In the genomic region with DNA sequence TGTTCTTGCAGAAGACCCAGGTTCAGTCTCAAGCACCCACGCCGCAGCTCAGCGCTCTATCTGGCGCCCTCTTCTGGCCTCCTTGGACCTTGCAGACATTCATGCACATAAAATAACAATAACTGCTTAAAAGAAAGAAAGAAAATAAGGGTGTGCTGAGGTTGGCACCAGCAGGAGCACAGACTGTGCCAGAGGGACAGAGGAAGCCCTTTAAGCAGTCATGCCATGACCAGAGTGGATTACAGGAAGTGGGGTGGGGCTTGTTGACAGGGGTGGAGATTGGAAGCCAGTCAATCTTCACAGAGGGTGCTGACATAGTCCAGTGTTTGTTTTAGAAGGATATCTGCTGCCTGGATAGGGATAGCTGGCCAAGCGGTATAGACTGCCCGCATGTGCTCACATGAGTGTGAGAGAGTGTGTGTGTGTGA, we compare ENCODE assay signal across 8 mouse cellular contexts. TPM values are rescaled to one million over a fixed set of nuclear protein-coding genes. Genes with fewer than 3 reads are reported as not detected.
DNase-seq lines count a peak whose midpoint lies in the region; ATAC-seq lines count a peak whose summit lies in the region.

No protein-coding gene starts in this region.

- H3K27me3 ChIP-seq in hindbrain, embryonic 11.5 days (ENCODE audit: control insufficient read depth, insufficient read depth, low read length): no peaks in the 10 kb centered on the region
- no peaks in the 10 kb centered on the region for H3K27me3 ChIP-seq in hindbrain, embryonic 16.5 days (replicated peaks; ENCODE audit: control insufficient read depth, insufficient read depth, low read length)

- H3K9me3 ChIP-seq in hindbrain, embryonic 11.5 days (ENCODE audit: control insufficient read depth, low read length): no peaks in the 10 kb centered on the region
- no peaks in the 10 kb centered on the region for H3K9me3 ChIP-seq in hindbrain, embryonic 16.5 days (ENCODE audit: control insufficient read depth, low read length)

- ATAC-seq in hindbrain, embryonic 11.5 days (ENCODE audit: low FRiP score): no peak
- ATAC-seq in hindbrain, embryonic 16.5 days: no peak

- H3K4me2 ChIP-seq in hindbrain, embryonic 11.5 days (replicated peaks; ENCODE audit: low read depth, low read length): no peak overlapping the region
- H3K4me2 ChIP-seq in hindbrain, embryonic 16.5 days (ENCODE audit: low read length): no peak overlapping the region

- H3K9ac ChIP-seq in hindbrain, embryonic 11.5 days (ENCODE audit: low read depth, low read length): no peak overlapping the region
- H3K9ac ChIP-seq in hindbrain, embryonic 16.5 days (ENCODE audit: low read depth, low read length): no peak overlapping the region

- H3K36me3 ChIP-seq in hindbrain, embryonic 11.5 days (ENCODE audit: control insufficient read depth, insufficient read depth, low read length): no peaks in the 10 kb centered on the region
- H3K36me3 ChIP-seq in hindbrain, embryonic 16.5 days (ENCODE audit: control insufficient read depth, insufficient read depth, low read length): no peaks in the 10 kb centered on the region

- H3K4me3 ChIP-seq in hindbrain, embryonic 11.5 days (ENCODE audit: low read depth, low read length): no peak overlapping the region
- H3K4me3 ChIP-seq in hindbrain, embryonic 16.5 days (ENCODE audit: low read length): no peak overlapping the region

- no peak overlapping the region for H3K27ac ChIP-seq in hindbrain, embryonic 11.5 days (ENCODE audit: low read depth, low read length)
- no peak overlapping the region for H3K27ac ChIP-seq in hindbrain, embryonic 16.5 days (ENCODE audit: low read depth, low read length)

- peak; percentile 36 for DNase-seq in hindbrain, embryonic 11.5 days (ENCODE audit: low spot score)
- peak; percentile 66 for DNase-seq in R1 (ENCODE audit: low read depth, low spot score)
- peak; percentile 36 to 49 for DNase-seq in kidney, adult 8-10 months
- peak; percentile 65 to 75 for DNase-seq in lung, postnatal 4 days
- no peak for DNase-seq in neural tube, embryonic 10.5 days (ENCODE audit: extremely low spot score, low spot score)
- DNase-seq in layer of hippocampus, postnatal 10 days (ENCODE audit: low spot score in 2 of 2): no peak
- no peak for DNase-seq in gastrocnemius, adult 8-10 months (ENCODE audit: low spot score in 2 of 2)

- H3K4me1 ChIP-seq in hindbrain, embryonic 11.5 days (replicated peaks; ENCODE audit: control insufficient read depth, insufficient read depth, low read length): no peaks in the 10 kb centered on the region
- no peaks in the 10 kb centered on the region for H3K4me1 ChIP-seq in hindbrain, embryonic 16.5 days (ENCODE audit: control insufficient read depth, insufficient read depth, low read depth, low read length)

- 66% methylated on average over 6 of the region's 6 CpGs for WGBS in hindbrain, embryonic 11.5 days
- 57% methylated on average over 6 of the region's 6 CpGs for WGBS in hindbrain, embryonic 16.5 days

RNA-seq across cellular contexts. Expression of a gene that starts 10.1 kb away (rescaled TPM):
- 23.6 and 24.8 TPM in 2 replicates for polyA plus RNA-seq in hindbrain, embryonic 11.5 days (2014; fragmentation: Nextera tagmentation; extraction: Ambion mirVana)
- polyA plus RNA-seq in hindbrain, embryonic 16.5 days (2015; fragmentation: Nextera tagmentation; extraction: Ambion mirVana): 14.9 and 15.1 TPM in 2 replicates
- total RNA-seq in layer of hippocampus, postnatal 10 days (2021): 1 to 10 TPM; 7.4 to 8.5 TPM
- total RNA-seq in gastrocnemius, adult 8-10 months (2022): 1 to 10 TPM in 1 of 4 experiments, under 1 TPM in 3; 0.48 to 1.1 (median 0.92) TPM

RNA-seq across cellular contexts. Expression of a gene that starts 10.3 kb away (rescaled TPM):
- 35.2 and 41.7 TPM in 2 replicates for polyA plus RNA-seq in hindbrain, embryonic 11.5 days (2014; fragmentation: Nextera tagmentation; extraction: Ambion mirVana)
- polyA plus RNA-seq in hindbrain, embryonic 16.5 days (2015; fragmentation: Nextera tagmentation; extraction: Ambion mirVana): 30.5 and 32.5 TPM in 2 replicates
- 10 to 100 TPM; 24.5 to 25.7 TPM for total RNA-seq in layer of hippocampus, postnatal 10 days (2021)
- total RNA-seq in gastrocnemius, adult 8-10 months (2022): 1 to 10 TPM; 4.6 to 7.4 (median 5.4) TPM

RNA-seq across cellular contexts. Expression of a gene that starts 52.6 kb away (rescaled TPM):
- 3.1 and 3.7 TPM in 2 replicates for polyA plus RNA-seq in hindbrain, embryonic 11.5 days (2014; fragmentation: Nextera tagmentation; extraction: Ambion mirVana)
- 3.3 and 3.9 TPM in 2 replicates for polyA plus RNA-seq in hindbrain, embryonic 16.5 days (2015; fragmentation: Nextera tagmentation; extraction: Ambion mirVana)
- total RNA-seq in layer of hippocampus, postnatal 10 days (2021): 1 to 10 TPM; 2.1 to 2.4 TPM
- total RNA-seq in gastrocnemius, adult 8-10 months (2022): 10 to 100 TPM in 1 of 4 experiments, 1 to 10 TPM in 3; 1.7 to 13.0 (median 3.2) TPM

Comparison
In these comparisons a context has a peak if more than half of its experiments do, and no peak if none do; other contexts are left out.
1. DNase-seq: peak in hindbrain, embryonic 11.5 days (single experiment), R1 (single experiment), kidney, adult 8-10 months (2 of 2) and lung, postnatal 4 days (2 of 2); none in neural tube, embryonic 10.5 days (single experiment), layer of hippocampus, postnatal 10 days (0 of 2) and gastrocnemius, adult 8-10 months (0 of 2).